Mouse (Mus musculus) adipocyte (in vitro differentiated cells): Measurements from ENCODE around the gene Pacs2.

Source experiments
- DNase-seq: peaks from one replicate; pipeline ENCODE4 v3.0.0-alpha.2; 2016; ENCODE audit warnings: low spot score

Gene Pacs2

GRCm38 (mm10) chr12:113012443-113012842 is 1.9 kb upstream of the Pacs2 start:
- no peak for DNase-seq

DNA sequence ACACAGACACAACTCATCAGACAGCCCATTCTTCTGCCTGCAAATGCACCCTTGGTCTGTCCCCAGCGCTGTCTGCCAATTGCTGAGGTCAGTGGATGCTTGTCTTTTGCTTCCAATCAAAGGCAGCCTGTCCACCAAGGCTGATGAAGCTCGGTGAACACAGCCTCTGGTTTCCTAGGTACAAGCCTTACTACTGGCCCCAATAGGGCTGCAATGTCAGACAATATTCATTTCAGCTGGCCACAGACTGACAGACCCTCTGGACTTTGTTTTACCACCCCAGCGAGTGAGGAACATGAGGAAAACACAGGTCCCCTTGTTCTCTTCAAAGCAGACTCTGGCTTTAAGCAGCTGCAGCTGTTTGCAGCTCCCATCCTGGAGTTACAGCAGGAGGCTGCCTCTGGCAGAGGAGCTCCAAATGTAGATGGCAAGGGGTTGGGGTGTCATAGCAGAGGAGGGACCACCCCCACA is 1.3 kb upstream of the Pacs2 start:
- DNase-seq = no peak

DNA sequence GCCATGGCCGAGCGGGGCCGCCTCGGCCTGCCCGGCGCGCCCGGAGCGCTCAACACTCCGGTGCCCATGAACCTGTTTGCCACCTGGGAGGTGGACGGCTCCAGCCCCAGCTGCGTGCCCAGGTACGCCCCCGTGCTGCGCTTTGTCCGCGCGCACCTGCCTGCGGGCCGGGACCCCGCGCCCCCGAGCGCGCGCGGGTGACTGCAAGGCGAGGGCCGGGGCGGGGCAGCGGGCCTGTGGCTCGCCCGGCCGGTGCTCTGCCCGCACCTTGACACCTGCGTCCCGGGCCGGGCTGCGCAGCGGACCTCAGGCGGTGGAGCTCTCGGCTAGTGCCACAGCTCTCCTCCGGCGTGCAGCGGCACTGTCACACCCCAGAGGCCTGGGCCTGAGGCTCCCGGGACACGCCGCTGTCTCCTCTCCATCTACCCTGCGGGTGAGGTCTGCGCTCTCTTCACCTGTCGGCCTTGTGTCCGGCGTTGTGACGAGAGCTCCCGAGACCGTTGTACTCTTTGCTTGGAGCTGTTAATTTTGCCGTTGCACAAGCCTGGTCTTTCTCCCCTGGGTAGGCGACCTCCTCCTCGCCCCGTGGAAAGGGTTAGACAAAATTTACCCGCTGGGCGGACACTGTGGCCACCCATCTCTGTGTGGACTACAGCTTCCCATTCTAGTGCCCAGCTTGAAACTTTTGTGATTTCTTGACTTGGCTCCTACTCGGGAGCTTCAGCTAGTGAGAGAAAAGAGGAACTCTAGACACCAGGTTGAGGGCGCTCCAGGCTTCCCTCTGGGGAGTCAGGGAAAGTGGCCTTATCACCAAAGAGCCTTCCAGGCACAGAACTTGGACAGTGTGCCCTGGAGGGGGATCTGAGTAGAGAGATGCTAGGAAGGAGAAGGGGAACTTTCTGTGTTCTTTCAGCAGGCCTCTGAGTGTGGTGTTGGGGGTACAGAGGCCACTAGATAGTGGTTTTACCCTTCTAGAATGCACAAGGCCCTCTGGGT is 551 bp downstream of the Pacs2 start:
- peak; percentile 43 for DNase-seq

GRCm38 (mm10) chr12:113015956-113016355 is 1.6 kb downstream of the Pacs2 start:
- no peak for DNase-seq

DNA sequence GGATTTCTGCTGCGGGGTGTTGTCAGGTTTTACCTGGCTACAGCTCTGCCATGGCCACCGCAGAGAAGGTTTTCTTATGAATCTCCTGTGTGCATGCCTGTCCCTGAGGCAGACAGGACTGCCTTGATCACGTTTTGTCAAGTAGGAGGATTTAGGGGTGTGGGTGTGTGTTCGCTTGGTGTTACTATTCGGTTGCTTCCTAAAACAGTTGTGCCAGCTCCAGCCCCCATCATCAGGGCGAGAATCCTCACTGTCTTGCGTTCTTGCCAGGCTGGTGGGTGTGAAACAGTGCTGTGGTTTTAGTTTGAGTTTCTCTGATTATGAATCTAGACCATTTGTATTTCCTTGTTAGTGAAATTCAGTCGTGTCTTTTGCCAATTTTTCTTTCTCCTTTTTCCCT is 2.7 kb downstream of the Pacs2 start:
- no peak for DNase-seq

DNA sequence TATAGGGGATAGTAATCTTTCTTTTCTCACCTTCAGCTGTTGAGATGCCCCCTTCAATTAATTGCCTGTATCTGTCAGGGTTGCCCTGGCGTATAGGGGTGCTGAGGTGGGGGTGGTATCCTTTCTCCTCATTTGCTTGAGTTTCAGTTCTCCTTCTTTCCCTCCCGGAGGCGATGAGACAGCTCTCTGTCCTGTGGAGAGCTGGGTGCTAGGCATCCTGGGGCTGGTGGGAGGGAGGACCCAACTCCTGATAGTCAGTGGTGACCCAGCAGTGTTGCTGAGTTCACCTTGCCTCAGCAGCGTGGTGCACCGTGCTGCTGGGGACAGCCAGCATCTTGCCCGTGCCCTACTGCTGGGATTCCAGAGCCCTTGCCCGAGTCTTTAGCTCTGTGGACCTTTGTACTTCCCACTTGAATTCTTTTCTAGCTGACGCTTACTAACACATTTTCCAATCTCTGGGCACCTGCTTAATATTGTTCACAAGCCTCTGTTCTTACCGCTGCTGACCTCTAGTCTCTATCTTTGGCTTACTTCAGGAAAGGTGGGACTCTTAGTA is 3.2 kb downstream of the Pacs2 start:
- no peak for DNase-seq

DNA sequence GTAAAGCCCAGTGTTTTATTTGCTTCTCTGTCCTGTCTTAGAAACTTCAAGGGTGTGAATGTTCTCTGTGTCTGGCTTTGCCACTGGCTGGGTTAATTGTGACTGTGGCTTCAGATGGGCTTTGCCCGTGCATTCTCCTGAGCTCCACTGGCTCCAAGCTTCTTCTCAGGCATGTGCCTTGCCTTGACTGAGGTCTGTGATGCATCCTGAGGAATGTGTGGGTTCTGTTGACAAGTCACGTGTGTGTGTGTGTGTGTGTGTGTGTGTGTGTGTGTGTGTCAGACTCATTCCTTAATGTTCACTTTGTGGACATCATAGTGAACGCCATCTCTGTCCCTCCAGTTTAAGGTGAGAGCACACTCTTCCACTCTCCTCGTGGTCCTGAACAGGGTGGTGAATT is 4.5 kb downstream of the Pacs2 start:
- DNase-seq = no peak

- DNase-seq = no peak
Observed at GRCm38 (mm10) chr12:113021488-113021887, 7.2 kb downstream of the Pacs2 start.

DNA sequence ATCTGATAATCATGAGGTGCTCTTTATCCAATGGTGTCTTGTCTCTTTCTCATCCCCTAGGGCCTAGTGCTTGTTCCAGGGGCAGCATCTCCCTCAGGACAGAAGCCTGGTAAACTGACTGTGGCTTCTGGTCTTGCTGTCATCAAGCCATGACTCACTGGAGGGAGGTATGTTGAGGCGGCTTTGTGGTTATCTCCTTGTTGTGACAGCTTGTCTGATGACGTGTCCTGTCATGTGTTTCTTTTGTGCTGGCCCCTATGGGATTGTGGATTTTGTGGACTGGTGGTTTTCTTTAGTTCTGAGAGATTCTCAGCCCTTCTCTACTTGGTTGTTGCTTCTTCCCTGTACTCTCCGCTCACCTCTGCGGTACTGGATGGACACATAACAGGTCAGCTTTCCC is 8.8 kb downstream of the Pacs2 start:
- no peak for DNase-seq

DNA sequence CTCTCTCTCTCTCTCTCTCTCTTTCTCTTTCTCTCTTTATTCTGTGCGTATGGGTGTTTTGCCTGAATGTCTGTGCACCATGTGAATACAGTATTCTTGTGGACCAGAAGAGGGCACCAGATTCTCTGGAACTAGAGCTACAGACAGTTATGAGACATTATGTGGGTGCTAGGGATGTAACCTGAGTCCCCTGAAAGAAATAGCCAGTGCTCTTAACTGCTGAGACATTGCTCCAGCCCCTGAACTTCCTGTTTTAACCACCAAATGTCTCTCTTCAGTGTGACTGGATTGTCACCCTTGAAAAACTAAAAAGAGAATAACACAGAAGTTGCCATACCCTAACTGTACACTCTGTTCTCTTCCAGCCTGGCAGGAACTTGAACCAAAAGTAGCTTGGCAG is 12.2 kb downstream of the Pacs2 start:
- no peak for DNase-seq

GRCm38 (mm10) chr12:113027495-113027894 is 13.2 kb downstream of the Pacs2 start:
- no peak for DNase-seq

- no peak for DNase-seq
Observed at GRCm38 (mm10) chr12:113028067-113028466, 13.8 kb downstream of the Pacs2 start.

DNA sequence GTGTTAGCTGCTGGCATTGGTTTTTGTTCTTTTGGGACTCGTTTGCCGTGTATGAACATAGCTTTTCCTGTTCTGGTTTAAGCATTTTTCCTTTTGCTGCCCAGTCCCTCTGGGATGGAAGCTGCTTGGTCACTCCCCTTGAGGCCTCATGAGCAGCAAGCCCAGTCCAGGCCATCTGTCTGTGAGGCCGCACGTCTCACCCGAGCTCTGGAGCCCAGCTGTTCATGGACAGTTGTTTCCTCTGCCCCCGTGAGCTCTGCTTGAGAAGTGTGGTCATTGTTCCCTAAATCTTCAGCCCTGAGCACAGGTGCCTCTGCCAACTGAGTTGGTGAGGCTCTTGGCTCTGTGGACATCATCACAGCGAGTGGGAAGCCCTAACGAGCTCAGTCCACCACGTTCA is 14.6 kb downstream of the Pacs2 start:
- no peak for DNase-seq

DNA sequence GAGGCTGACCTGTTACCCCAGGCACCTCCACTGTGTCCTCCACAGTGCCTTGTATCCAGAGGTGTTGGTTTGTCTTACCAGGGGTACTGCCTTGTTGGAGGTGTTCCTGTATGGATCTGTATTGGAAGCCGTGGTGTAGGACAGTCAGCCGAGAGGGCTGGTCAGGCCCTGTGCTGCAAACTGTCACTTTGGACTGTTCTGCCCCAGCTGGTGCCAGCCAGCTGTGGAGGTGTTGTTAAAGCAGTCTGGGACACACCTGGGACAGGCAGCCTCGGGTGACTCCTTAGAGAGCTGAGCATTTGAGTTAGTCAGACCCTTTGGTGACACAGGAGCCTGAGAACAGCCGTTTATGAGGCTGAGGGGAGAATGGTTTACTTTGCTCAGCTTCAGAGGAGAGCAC is 15.7 kb downstream of the Pacs2 start:
- DNase-seq = no peak

DNA sequence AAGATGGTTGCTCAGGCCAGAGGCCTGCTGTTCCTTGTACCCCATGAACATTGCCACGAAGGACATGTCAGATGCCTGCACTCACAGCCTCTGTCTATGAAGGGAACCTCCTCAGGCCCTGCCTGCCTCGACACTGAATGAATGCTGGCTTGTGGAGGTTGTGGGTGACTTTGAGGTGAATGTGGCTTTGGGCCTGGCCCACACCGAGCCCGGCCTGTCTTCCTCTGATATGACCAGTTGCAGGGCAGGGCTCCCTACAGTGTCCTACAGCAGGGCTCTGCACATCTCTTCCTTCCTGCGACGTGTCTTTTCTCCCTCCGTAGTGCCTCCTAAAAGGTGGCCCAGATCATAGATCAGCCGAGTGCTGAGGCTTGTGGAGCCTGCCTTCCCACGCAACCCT is 16.7 kb downstream of the Pacs2 start:
- DNase-seq = no peak

DNA sequence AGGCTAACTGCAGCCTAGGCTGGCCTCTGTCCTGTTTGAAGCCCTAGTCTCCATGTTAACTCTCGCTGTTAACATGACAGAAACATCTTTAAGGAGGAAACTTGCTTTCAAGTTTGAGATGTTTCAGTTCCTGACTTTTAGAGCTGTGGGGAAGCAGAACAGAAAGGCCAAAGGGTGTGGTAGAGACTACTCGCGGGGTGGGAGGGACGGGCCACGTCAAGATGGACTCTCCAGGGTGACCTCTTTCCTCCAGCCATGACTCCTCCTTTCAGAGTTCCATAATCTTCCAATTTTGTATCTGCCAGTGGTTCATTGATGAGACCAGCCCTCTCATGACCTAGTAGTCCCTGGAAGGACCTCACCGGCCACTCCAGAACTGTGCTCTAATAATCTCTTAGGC is 17.1 kb downstream of the Pacs2 start:
- no peak for DNase-seq

- peak; percentile 61 for DNase-seq
Observed at GRCm38 (mm10) chr12:113032296-113033250, 18.3 kb downstream of the Pacs2 start.

GRCm38 (mm10) chr12:113035093-113035492 is 20.8 kb downstream of the Pacs2 start:
- DNase-seq = no peak

DNA sequence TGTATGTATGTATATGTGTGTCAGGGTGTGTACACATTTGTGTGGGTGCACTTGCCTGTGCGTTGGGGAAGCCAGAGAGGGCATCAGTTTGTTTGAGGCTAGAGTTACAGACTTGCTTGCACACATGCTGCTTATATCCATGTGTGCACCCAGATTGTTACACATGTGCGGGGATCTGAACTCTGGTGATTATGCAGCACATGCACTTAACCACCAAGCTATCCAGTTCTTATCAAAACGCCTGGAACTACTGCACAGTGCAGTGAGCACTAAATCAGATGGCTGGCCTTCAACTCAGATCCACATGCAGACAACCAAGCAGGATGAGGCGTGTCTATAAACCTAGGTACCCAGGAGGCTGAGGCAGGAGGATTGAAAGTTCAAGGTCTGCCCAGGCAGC is 22.7 kb downstream of the Pacs2 start:
- DNase-seq = no peak

DNA sequence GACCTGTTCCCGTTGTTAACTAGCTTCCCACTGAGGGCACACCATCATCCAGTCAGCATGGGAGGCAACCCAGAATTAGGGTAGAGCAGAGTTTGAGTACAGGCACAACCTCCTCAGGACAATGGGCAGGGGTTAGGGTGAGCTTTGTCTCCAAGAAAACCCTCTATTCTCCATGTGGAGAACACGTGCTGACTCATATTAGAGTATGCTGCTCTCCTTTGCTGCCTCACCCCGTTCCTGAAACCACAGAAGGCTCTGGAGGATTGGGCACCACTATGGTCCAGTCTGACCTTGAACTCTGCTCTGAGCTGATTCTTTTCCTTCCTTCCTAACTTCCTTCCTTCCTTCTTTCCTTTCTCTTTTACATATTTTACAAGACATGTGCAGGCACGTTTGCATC is 24.1 kb downstream of the Pacs2 start:
- DNase-seq = no peak

DNA sequence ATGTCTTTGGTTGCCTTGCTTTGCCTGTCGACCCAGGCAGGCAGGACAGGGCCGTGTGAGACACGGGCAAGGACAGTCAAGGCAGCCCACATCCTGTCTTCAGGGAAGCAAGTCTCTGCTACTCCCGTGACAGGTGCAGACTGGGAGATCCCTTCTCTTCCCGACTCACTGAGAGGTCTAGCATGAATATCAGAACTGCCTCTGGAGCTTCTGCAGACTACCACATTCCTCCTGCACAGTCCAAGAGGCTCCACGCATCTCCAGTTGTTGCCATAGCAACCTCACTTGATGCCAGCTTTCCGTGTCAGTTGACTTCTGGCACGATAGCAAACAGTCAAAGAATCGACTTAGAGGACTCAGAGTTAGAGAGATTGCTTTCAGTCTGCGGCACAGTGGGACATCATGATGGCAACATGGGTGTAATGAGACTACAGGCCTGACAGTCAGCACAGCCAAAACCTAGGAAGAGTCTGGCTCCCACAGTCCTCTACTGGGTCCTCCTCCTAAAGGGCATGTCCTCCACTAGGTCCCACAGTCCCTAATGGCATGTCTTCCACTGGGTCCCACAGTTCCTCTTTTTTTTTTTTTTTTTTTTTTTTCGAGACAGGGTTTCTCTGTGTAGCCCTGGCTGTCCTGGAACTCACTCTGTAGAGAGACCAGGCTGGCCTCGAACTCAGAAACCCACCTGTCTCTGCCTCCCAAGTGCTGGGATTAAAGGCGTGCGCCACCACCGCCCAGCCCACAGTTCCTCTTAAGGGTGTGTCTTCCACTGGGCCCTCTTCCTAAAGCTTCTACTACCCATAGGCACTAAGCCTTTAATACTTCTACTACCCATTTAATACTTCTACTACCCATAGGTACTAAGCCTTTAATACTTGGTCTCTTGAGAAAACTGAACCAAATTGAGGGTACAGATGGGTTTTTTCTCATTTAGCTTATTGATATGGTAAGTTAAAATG is 27.5 kb downstream of the Pacs2 start:
- DNase-seq = peak; percentile 48
